Mouse (Mus musculus): Measurements from ENCODE around the gene Epb41l4b.

- TF ChIP-seq POLR2A (IDR thresholded peaks at IDR 0.05; ENCODE audit: control insufficient read depth, extremely low read depth, insufficient read depth, low read length, poor library complexity) = no peak
- no peak for TF ChIP-seq CTCF (IDR thresholded peaks at IDR 0.05; ENCODE audit: borderline replicate concordance, control insufficient read depth, extremely low read depth, insufficient read depth, low read length, poor library complexity)
Measured at GRCm38 (mm10) chr4:56993331-56993730, 149.9 kb downstream of the Epb41l4b start.

All from thymus, adult 2 months (tissue).